Mouse (Mus musculus): ENCODE results near the gene Tmem109.
A peak's percentile ranks its signal among the peaks of the same experiment; 100 is the strongest.

Tmem109 gene

DNA sequence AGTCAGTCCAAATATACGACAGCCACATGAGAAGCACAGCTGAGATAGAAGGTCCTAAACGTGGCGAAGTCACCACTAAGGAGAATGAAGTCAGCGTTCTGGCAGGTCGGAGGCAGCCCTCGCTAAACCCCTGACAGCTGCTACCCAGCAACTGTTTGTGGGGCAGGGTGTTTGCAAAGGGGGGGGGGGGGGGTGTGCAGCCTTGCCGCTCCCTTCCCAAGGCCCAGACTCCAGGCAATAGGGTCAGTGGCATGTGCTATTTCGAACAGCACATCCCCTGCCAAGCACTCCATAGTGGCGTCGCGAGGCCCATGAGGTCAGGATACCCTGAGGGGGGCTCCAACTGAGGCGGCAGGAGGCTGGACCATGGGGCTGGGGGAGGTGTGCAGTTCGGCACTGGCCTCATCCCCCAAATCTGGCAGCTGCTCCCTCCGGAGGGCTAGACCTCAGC lies 801 bp downstream of the Tmem109 start:
- DNase-seq = no peak

DNA sequence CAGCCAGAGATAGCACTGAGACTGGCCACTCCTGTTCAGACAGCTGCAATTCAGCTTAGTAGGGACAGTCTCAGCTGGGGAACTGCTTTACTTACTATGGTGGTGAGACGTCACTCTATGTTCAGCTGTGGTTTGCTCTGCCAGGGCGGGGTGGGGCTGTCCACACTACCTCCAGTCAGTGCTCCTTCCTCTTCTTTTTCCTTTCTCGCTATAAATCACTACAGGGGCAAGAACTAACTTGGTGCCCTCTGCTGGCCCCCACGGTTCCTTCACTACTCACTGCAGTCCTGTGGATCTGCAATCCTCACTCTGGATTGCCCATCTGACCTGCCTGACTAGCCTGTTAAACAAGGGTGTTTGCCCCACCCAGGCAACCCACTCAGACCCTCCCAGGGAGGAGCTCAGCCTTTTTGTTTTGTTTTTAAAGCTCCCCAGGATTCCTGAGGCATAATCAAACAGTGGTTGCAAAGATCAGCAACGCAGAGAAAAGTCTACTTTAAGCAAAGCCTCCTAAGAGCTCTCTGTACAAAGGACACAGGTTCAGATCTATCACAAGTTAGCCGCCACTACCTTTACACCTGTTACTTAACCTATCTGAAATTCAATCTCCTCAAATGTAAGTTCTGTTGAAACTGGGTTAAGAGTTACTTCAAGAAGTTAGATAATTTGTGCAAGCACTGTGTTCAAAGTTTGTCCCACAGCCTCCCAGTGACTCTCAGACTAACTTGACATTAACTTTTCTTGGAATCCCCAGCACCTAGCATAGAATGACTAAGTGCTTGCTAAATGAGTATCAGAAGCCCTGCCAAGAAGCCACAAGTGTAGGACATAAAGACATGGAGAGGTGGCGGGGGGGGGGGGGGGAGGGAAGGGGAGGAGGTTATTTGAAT lies 1.5 kb downstream of the Tmem109 start:
- peak; percentile 58 to 70 for DNase-seq

DNA sequence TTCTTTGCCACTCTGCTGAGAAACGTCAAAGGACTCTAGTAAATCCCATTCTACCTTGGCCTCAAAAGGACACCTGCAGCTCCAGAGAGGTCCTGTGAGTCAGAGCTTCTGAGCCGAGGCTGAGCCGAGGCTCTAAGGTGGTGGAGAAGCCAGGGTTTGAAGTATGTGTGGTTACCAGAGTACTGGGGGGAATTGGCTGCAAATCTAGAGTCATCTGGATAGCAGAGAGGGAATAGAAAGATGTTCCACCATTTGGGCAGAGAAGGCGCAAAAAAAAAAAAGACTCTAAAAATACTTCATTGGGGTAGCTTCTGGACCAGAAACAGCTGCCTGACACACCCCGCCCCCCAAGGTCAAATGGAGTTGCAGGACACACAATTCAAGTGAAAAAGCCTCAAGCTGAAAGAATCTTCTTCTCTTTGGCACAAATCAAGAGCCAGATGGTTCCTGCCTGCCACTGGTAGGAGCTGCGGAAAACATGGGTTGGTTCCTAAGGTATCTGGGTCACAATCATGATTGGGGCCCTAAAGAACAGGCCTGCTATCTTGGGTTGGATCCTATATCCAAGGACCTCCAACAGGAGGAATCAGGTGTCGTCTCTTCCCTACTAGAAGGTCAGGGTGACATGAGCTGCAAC lies 3.5 kb downstream of the Tmem109 start:
- DNase-seq = peak; percentile 73 to 81

DNA sequence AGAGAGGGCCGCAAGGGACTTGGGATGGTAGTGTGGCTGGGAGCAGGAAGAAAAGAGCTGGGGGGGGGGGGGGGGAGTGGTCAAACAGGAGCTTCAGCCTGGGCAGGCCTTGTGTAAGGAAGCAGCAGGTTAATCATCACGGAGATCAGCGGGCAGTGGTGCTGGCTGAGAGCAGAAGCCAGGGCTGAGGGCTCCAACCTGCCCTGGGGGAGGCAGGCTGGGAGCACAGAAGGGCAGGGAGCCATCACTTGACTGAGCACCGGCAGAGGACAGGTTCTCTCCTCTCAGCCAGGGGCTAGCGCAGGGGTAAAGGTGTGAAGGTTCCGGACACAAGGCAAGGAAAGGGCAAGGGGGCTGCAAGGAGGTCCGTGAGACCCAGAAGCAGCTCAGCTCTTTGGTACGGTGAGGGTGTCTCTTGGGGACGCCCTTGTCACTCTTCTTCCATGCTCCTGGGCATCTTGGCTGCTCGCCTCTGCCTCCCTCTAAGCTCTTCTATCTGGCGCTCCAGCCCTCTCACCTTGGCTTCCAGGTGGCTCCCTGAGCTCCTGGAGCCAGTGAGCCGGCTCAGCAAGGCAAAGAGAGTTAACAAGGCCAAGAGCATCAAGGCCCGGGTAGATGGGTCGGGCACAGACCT lies 10.4 kb downstream of the Tmem109 start:
- DNase-seq = peak in 1 of 2 experiments; percentile 47

DNA sequence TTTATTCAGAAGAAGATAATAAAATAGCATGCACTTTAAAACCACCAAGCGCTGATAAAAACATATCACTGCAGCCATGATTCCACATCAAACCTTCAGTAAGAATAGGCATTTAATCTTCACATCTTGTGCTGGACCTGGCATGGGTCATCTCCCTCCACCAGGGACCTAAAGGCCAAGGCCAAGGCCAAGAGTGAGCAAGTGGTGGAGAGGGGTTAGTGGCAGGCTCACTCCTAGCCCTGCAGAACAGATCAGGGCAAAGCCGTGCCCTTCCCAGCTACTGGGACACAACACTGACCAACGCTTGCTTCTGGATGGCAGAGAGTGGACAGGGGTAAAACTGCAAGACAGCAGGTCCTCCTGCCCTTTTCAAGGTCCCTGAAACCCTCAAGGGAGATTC lies 11.1 kb downstream of the Tmem109 start:
- peak in 1 of 2 experiments; percentile 42 for DNase-seq

DNA sequence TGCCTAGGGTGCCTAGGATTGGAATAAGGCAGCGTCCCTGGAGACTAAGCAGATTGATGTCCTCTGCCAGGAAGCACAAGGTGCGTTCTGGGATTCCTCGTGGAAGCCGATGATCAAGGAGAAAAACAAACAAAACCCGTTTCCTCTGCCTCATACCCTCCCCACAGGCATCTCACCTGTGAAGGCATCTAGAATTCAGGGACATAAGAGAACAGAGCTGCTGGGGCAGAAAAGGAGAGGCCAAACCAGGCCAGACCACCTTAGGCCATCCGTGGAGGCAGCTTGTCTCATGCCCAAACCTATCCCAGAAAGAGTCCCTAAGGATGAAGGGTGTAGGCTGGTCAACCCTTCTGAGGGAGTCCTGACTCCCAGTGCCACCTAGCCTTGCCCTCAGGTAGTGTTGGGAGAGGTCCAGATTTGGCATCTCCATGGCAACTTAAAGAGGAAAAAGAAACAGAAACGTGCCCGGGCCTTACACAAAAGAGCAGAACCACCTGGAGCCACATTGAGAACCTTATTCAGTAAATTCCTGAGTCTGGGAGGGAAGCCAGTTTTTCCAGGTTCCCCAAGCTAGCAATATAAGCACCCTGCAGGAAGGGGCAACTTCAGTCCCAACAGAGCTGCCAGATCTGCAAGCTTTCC lies 11.8 kb downstream of the Tmem109 start, which contains the start of gene Tmem132a:
Gene Tmem132a, minus strand, starts transcription at position 55 of the 642 bp plus-strand sequence.
- peak; percentile 74 to 79 for DNase-seq

DNA sequence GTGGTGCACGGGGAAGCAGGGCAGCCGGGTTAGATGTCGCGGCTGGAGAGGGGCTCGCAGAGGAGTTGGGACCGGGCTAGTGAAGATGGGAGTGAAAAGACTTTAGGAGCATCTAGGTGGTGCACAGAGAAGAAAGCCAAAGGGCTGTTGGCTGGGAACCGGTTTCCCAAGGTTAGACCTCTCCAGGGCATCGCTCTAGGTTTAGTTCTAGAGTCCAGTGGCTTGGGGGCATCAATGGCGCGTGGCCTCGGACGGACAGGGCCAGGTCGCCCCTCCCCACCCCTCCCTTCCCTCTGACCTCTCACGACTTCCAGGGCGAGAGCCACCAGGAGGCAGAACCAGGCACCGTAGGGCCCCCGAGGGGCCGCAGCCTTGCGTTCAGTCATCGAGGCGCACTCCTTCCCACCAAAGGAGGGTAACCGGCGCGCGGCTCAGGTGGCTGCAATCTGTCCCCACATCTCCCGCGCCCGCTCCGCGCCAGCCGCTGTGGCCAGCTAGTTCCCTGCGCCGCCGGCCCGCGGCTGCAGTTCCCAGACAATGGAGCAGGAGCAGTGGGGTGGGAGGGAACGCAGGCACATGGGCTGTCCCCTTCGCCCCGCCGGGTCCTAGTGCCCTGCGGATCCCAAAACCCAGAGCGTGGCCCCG lies 12.4 kb downstream of the Tmem109 start:
- DNase-seq = peak; percentile 91 to 92

DNA sequence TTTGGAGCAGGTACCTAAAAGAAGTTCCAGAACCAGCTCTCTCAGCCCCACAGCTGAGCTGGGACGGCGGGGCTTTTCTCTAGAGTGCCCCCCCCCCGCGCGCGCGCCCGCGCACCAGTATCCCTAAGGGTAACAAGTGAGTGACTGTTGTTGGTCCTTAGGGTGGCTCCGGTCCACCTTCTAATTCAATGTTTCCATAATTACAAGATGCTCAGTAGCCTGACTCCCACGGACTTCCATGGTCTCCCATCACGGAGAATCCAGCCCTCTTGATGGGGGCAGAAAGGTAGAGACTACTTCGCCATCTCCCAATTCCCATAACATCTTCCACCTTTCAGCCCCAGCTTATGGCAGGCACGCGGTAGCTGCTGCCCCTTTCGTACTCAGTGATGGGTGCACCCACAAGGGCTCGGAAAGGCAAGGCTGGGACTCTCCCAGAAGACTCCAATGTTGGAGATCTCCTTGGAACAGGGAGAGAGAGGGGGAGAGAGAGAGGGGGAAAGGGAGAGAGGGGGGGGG lies 13.1 kb downstream of the Tmem109 start:
- DNase-seq = peak in 1 of 2 experiments; percentile 57

DNA sequence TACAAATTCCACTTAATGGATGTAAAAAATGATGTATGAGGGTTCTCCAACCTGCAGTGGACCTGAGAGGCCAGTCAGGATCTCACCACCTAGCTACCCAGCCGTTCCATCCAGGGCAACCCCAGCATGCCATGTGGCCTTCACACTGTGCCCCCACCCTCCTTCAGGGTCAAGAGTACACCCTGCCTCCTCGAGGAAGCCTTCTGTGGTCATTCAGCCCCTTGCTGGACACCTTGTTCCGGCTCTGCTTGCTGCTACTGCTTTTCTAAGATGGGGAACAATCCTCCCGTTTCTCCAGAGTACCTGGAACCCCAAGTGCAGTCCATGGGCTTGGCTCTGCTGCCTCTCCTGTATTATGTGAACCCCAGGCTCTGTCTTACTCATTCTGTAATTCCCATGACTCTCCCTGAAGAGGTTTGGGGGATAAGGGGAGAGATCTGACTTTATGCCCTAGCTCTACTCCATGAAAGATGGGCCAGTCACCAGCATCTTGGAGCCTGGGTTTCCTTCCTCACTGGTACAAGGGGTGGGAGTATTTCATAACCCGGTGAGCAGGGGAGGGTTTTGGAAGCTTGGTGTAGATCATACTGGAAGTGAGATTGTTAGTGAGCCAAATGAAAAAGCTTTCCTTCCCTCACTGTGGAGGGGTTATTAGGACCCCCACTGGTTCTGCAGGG lies 13.7 kb downstream of the Tmem109 start:
- DNase-seq = peak; percentile 48 to 60

DNA sequence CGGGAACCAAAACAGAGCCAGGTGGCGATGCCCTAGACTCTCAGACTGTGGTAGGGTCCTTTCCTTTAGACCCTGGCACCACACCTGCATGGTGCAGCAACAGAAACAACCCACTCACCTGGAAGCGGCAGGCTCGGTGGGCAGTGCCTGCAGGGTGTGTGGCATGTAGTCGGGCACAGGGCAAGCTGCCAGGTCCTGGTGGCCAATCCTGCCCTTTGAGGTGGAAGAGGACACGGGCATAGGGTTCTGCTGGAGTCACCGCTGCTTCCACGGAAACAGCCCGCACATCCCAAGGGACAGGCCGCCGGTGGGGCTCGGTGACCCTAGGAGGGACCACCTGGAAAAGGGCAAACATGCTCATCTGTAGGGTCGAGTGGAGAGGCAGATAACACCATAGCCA lies 15.4 kb downstream of the Tmem109 start:
- peak; percentile 78 to 81 for DNase-seq

DNA sequence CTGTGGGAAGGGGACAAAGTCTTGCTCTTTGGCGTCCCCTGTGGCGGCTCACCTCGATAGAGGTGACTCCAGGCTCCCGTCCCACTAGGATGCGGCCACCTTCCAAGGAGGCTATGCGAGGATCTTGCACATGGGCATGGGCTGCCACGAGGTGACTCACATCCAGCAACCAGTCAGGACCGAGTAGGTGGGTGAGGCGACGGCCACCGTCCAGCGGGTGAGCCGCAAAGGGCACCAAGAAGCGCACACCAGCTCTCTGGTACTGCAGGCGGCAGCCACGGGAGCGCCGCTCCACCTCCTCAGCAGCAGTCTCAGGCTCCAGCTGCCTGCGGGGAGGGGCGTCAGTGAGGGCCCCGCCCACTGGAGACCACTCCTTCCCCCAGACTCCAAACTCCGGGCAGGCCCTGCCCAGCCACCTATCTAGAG lies 21.7 kb downstream of the Tmem109 start:
- DNase-seq = no peak

DNA sequence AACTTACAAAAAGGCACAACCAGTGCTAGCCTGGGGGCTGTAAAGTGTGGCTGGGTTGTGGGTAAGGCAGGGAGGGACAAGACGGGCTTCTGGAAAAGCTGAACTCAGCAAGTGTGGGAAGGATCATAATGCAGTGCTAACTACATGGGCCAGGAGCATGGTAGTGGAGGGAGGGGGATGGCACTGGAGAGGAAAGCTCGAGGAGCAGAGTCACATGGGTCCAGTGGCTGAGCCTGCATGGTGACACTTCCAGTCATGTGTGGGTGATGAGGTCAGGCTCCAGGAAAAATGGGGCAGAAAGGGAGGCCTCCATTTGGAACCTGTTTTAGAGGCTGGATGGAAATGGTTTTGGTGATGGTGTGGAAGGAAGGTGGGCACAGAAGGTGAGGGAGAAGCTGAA lies 25.3 kb downstream of the Tmem109 start:
- DNase-seq = no peak

DNA sequence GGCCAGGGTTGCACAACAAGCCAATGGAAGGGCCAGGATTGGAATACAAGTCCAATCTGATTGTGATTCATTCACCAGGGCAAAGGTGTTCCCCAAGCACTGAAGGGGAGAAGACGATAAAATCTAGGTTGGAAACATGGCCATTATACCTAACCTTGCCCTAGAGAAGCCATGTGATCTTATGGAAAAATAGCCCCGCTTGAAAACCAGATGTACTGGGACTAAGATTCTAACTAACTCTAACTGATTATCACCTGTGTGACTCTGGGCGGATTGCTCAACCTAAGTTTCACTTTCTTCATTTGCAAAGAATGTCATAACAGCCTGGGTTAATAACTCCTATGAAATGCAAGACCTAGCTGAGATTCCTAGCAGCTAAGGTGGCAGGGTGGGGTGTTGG lies 26.4 kb downstream of the Tmem109 start:
- DNase-seq = no peak

DNA sequence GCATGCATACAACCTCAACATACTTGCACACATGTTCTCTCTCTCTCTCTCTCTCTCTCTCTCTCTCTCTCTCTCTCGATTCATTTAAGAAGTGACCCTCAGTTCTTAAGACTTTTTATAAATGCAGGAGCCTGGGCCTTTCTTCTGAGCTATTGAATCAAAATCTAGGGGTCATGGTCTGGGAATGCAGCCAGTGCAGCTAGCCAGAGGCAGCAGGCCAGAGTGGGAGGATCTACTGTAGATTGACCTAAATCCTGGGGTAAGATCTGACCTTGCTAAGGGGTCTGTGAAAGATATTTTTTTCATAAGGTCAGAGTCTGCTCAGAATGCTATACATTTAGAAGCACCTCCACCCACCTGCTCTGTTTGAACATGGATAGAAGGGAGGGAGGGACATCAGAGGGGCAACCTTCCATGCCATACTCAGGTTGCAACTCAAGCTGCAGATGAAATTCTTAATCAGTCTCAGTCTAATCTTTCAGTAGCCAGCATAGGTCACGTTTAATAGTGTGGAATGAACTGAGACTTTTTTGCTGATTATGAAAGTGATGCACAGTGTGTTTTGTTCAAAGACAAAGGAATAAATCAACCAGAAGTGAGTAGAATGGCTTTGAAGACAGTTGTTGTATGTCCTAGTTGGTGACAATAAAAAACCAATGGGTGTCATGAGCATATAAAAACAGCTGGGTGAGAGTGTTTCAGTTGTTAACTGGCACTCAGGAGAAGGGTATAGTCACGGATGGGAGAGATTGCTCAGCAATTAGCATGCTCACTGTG lies 34.3 kb downstream of the Tmem109 start:
- peak; percentile 69 to 70 for DNase-seq

DNA sequence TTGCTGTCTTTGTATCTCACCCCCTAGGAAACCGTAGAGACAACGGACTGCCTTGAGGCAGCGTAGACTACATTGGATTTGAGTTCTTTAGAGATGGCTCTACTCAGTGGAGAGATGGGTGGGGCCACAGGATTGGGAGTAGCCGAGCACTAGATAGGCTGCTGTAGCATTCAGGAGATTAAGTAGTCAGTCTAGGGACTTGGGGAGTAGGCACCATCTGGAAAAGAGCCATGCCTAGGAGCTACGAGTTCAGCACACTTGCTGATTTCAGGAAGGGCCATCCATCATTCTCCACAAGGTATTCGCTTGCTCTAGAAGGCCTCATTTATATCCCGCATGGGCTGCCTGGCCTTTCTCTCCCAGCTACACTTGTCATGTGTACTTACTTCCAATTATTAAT lies 35.7 kb downstream of the Tmem109 start:
- no peak for DNase-seq

DNA sequence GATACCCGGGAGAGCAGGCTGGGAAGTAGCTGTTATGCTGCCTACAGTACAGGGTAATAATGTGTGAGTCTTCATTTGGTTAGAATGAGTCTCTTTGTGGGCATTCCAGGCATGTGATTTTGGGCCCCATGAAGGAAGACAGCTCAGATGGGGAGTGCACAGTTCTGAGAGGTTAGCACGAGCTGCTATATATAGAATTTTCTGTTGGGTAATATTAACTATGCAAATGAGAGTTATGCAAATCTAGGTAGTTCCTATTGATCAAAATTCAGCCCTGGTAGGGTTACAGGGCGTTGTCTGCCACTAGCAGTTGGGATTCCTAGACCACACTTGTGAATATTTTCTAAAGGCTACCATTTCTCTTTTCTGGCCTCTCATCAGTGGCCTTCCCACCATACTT lies 36.3 kb downstream of the Tmem109 start:
- DNase-seq = no peak

DNA sequence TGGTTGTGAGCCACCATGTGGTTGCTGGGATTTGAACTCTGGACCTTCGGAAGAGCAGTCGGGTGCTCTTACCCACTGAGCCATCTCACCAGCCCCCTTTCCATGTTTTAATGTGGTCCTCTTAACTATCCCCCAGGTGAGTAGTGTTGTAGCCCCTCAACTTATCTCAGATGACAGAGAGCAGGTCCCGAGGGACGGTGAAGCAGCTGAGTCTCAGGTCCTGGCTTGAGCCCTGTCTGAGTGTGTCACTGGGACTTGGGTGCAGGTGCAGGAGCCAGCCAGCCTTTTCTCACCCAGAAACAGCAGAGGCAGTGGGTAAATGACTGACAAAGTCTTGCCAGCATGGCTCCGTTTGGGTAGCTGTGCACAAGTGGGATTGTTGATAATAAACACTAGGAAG lies 37.6 kb downstream of the Tmem109 start:
- no peak for DNase-seq

DNA sequence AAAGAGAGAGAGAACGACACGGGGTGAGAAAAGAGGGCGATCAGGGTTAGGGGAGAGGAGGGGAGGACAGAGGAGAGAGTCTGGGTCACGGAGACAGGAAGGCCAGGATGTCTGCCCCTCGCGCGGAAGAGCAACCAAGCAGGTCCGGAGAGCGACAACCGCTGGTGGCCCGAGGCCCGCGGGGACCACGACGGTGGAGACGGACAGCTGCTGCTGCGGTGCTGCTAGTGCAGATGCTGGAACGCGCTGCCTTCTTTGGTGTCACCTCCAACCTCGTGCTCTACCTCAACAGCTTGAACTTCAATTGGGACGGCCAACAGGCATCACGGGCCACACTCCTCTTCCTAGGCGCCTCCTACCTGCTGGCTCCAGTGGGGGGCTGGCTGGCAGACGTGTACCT lies 38.9 kb downstream of the Tmem109 start:
- no peak for DNase-seq

DNA sequence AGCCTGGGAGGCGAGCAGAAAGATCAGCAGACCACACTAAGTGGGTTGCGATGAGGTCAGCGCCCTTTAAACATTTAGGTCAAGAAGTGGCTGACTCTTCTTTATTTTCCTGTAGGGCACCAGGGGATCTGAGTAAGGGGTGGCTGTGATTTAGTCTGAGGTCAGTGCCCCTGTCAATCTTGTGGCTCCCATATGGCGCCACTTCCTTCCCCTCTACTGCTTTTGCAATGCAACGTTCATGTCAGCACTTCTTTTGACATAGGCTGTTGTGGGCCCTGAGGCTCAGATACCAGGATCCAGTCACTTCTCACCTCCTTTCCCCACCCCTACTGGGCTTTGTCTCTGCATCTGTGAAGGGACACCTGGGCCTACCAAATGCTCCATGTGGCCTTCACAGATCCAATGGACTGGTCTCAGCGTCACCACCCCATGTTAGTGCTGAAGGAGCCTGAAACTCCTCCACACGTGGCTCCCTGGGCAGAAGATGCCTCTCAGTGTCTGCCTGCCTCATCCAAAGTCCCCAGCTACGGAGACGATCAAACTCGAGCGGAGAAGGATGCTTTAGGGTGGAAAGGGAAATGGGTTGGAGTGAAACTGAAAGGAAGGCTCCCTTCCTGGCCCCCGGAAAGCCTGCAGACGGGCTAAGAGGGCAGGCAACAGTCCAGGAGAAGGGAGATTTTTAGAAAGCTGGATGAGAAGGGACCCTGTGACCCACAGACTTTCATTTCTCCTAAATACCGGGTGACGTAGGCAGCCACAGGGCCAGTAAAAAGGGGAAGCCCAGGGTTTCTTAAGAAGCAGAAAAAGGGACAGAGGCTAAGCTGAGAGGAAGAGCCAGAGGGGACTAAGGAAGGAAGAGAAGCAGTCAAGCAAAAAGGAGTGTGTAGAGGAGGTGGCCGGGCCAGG lies 39.8 kb downstream of the Tmem109 start:
- DNase-seq = no peak
